Mouse (Mus musculus) T-helper 17 cell (primary cell): ENCODE data around the gene Bmp8b.

Source experiments
- in situ Hi-C, 2 experiments: fragments of 300-600 bp; cut with MboI, MseI; formaldehyde crosslinking; loops; 1 replicate in 1 of 2; 2 replicates in 1 of 2; pipeline ENCODE4 v1.15.1; 2025; ENCODE audit warnings: high pct_unique_total_duplicates in 2 of 2

The Bmp8b gene

DNA sequence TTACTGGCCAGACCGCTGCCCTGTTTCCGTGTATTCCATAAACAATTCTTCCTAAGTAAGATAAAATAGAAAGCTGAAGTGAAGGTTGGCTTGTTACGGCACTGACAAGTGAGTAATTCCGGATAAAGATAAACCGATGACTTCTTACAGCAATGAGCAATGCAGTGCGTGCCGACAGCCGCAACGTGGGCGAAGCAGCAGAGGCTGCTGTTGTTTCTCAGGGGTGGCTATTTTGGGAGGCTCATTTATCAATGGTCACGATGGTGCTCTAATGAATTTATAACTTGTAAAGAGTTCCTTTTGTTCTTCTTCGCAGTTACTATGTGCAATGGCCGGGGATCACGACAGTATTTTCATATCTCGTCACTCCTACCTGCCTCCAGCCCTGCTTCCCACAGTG lies 59.2 kb downstream of the Bmp8b start:
- in situ Hi-C loops: loop anchor here in 1 of 2 experiments (5.0 kb wide), 1 partner anchor 93 kb away; no protein-coding TSS in a partner anchor

DNA sequence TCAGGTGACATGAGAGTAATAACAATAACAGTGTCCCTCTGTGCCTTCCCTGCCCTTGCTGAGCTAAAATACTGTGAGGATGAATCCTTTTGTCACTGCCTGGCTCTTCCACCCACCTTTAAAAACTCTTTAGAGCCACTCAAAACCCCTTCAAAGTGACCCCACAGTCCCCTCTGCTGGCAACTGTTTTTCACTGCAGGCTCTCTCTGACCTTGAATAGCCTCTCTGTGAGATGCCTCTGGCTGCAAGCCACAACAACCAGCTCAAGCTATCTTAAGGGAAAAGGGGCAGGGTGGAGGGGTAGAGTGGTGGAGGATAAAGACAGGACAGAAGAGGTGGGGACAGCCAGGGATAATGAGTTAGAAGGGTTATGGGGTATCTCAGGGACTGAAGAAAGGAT lies 66.8 kb downstream of the Bmp8b start:
- in situ Hi-C loops: no loop called here
